Mouse (Mus musculus): ENCODE measurements around the gene Pou2f3.

DNA sequence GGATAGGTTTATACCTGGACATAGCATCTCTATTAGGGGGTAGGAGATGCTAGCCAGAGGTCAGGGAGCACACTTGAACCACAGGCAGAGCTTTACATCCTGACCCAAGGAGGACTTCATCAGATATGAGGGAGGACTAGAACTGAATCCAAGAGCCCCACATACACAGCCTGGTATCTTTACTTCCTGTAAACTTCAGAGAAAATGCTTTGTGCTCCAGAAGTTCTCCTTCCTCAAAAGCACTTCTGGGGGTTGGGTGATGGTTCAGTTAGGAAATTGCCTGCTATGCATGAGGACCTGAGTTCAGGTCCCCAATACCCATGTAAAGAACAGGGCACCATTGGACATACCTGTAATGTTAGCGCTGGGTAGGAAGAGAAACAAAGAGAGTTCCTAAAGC lies 23.3 kb upstream of the Pou2f3 start:
- TF ChIP-seq POLR2A (IDR thresholded peaks at IDR 0.05; ENCODE audit: borderline replicate concordance, insufficient read depth, low read length) (no peak), CTCF (IDR thresholded peaks at IDR 0.05; ENCODE audit: borderline replicate concordance, insufficient read depth, low read depth, low read length) (no peak)

Measured in cerebellum, adult 2 months (tissue).